Mouse (Mus musculus) layer of hippocampus, adult 8-10 months (tissue): ENCODE measurements at regions not wholly inside any gene's neighbourhood (a gene's known extent, or its start where the extent isn't known, plus 50 kb on each side); places are given as distances from the start of the nearest gene placed in this dataset.
"Not testable (repeated sequence)": the region's sequence is repeated elsewhere in the genome, so short reads cannot be mapped to it uniquely, and the experiment has no call there.

Experiments used
- DNase-seq, 2 experiments: peaks; one replicate each; pipeline ENCODE4 v3.0.0; 2022; ENCODE audit warnings: low spot score in 2 of 2

GRCm38 (mm10) chr1:105900158-105900557 lies 90.0 kb upstream of the Zcchc2 start:
- no peak for DNase-seq

GRCm38 (mm10) chr1:105900920-105901319 lies 89.3 kb upstream of the Zcchc2 start:
- no peak for DNase-seq

- no peak for DNase-seq
Observed at GRCm38 (mm10) chr1:105903286-105904115, 86.7 kb upstream of the Zcchc2 start.

- no peak for DNase-seq
Observed at GRCm38 (mm10) chr1:105904737-105905136, 85.5 kb upstream of the Zcchc2 start.

- no peak for DNase-seq
Observed at GRCm38 (mm10) chr1:105905785-105906426, 84.3 kb upstream of the Zcchc2 start.

- peak; percentile 13 to 35 for DNase-seq
Observed at GRCm38 (mm10) chr1:105906427-105906798, 83.8 kb upstream of the Zcchc2 start.

- peak in 1 of 2 experiments; percentile 21 for DNase-seq
Observed at GRCm38 (mm10) chr1:105908029-105908876, 82.0 kb upstream of the Zcchc2 start.

GRCm38 (mm10) chr1:105909121-105909520 lies 81.1 kb upstream of the Zcchc2 start:
- DNase-seq = no peak

GRCm38 (mm10) chr1:105911714-105912113 lies 78.5 kb upstream of the Zcchc2 start:
- DNase-seq = no peak

GRCm38 (mm10) chr1:105921842-105922241 lies 68.4 kb upstream of the Zcchc2 start:
- no peak for DNase-seq

GRCm38 (mm10) chr1:105922586-105922985 lies 67.6 kb upstream of the Zcchc2 start:
- no peak for DNase-seq

GRCm38 (mm10) chr1:105923001-105923400 lies 67.2 kb upstream of the Zcchc2 start:
- no peak for DNase-seq

GRCm38 (mm10) chr1:105925617-105926370 lies 64.4 kb upstream of the Zcchc2 start:
- no peak for DNase-seq

GRCm38 (mm10) chr1:105926871-105927270 lies 63.3 kb upstream of the Zcchc2 start:
- DNase-seq = no peak

GRCm38 (mm10) chr1:105930841-105931240 lies 59.4 kb upstream of the Zcchc2 start:
- DNase-seq = no peak

- not testable (repeated sequence) for DNase-seq
Observed at GRCm38 (mm10) chr1:105934171-105934570, 56.0 kb upstream of the Zcchc2 start.
